Mouse (Mus musculus): ENCODE measurements around the gene Mgat4d. TPM values are rescaled to one million over a fixed set of nuclear protein-coding genes. Genes with fewer than 3 reads are reported as not detected.

Gene Mgat4d
- total RNA-seq, 2 experiments from 2014 or later = not detected

Other genes with a start within 250 kb of the Mgat4d start
- gene Tbc1d9, start 183.1 kb upstream of the Mgat4d start, total RNA-seq (2021) = 1 to 10 TPM; 2.2 to 3.3 TPM
- gene Gm10645, start 182.3 kb upstream of the Mgat4d start, total RNA-seq (2021) = not detected
- gene Ucp1, start 58.1 kb upstream of the Mgat4d start, total RNA-seq (2021) = 10 to 100 TPM in 1 of 2 experiments, 1 to 10 TPM in 1; 2.4 to 22.1 TPM
- 10 to 100 TPM; 11.3 to 11.8 TPM for gene Elmod2, start 16.0 kb upstream of the Mgat4d start, total RNA-seq (2021)
- not detected for gene Clgn, start 41.4 kb downstream of the Mgat4d start, total RNA-seq (2021)
- gene Scoc, start 109.9 kb downstream of the Mgat4d start, total RNA-seq (2021) = 10 to 100 TPM; 47.0 to 50.4 TPM
- gene Olfr370, start 187.3 kb downstream of the Mgat4d start, total RNA-seq (2021) = not detected
- 100 to 1,000 TPM; 712 to 745 TPM for gene Ndufb7, start 218.2 kb downstream of the Mgat4d start, total RNA-seq (2021)